Mouse (Mus musculus): Measurements from ENCODE around the gene Misp.

The Misp gene

DNA sequence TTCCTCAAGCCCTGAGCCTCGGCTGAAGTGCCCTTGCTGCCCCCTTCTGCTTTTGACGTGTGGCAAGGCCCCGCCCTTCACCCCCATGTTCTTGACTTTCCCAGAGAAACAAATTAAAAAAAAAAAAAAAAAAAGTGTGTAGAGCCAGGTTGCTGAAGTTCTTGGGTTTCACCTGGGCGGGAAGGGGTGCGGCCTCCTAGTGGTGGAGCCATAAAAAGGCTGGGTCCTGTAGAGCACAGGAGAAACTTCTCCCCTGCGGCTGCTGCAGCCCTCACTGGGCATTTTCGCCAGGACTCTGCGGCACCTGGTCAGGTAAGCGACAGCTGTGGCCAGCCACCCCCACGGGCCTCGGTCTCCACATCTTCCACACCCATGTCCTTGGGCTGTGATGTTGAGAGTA, at the start of gene Misp:
TSS of gene Misp (plus strand) at position 208 of the 400 bp plus-strand sequence.
- ATAC-seq (ENCODE audit: insufficient number of reproducible peaks, low FRiP score, low TSS enrichment) = no peak

- ATAC-seq (ENCODE audit: insufficient number of reproducible peaks, low FRiP score, low TSS enrichment) = no peak
Observed at GRCm38 (mm10) chr10:79772320-79772719, 48.5 kb upstream of the Misp start.

- no peak for ATAC-seq (ENCODE audit: insufficient number of reproducible peaks, low FRiP score, low TSS enrichment)
Observed at GRCm38 (mm10) chr10:79773208-79773607, 47.6 kb upstream of the Misp start.

GRCm38 (mm10) chr10:79774486-79775279, 46.1 kb upstream of the Misp start:
- ATAC-seq (ENCODE audit: insufficient number of reproducible peaks, low FRiP score, low TSS enrichment) = no peak

DNA sequence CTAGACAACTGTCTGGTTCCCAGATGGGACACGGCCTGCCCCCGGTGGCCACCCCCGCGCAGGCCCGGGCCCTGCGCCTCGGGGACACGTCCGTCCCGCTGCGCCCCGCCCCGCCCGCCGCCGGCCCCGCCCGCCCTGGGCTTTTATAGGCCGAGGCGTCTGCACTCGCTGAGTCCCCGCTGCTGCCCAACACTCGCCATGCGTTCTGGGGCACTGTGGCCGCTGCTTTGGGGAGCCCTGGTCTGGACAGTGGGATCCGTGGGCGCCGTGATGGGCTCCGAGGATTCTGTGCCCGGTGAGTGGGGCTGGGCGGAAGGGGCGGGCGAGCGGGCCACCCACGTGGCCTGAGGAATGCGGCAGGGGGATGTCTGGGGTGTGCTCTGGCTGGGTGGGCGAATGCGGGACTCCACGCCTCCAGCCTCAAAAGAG, 43.7 kb upstream of the Misp start, which contains the start of gene Fstl3:
TSS of gene Fstl3 (plus strand) at position 170 of the 429 bp plus-strand sequence.
- no peak for ATAC-seq (ENCODE audit: insufficient number of reproducible peaks, low FRiP score, low TSS enrichment)

- no peak for ATAC-seq (ENCODE audit: insufficient number of reproducible peaks, low FRiP score, low TSS enrichment)
Observed at GRCm38 (mm10) chr10:79778006-79778405, 42.8 kb upstream of the Misp start.

GRCm38 (mm10) chr10:79779193-79779592, 41.6 kb upstream of the Misp start:
- ATAC-seq (ENCODE audit: insufficient number of reproducible peaks, low FRiP score, low TSS enrichment) = no peak

DNA sequence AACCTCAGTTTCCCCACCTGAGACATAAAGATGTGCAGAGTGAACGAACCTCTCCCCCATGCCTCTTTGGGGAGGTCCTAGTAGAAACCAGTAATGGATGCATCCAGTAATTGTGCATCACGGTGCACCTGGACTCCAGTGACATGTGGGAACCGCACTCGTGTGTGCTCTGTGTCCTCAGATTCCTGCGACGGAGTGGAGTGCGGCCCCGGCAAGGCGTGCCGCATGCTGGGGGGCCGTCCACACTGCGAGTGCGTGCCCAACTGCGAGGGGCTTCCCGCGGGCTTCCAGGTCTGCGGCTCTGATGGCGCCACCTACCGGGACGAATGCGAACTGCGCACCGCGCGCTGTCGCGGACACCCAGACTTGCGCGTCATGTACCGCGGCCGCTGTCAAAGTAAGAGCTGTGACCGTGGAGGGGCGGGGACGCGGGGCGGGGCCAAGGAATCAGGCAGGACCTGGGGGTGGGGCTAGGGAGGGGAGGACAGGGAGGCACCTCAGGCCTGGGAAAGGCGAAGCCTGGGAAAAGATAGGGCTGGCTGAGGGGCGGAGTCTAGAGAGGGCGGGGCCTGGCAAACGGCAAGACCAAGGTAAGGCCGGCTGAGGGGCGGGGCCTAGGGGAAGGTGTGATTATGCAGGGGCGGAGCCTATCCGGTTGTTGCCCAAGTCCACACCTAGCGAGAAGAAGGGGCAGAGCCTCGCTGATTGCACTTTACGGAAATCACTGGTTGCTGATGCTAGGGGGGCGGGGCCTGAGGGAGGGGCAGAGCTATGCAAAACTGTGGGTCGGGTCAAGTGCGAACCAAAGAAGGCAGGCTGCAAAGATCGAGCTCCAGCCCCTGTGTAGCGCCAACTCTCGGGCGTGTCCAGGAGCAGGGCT, 40.8 kb upstream of the Misp start:
- ATAC-seq (ENCODE audit: insufficient number of reproducible peaks, low FRiP score, low TSS enrichment) = peak; percentile 77

DNA sequence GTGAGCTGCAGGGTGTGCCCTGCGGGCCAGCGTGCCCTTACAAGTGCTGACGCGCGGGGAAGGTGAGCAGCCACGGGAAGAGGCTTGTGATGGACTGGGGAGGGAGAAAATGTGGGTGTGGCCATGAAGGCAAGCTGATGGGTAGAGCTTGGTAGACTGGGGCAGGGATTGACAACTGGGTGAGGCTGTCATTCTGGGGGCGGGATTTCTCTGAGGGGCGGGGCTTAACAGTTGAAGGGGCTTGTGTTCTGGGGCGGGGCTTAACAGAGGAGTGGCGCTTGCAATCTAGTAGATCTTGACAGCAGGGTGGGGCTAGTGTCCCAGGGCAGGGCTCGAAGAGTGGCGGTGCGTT, 40.1 kb upstream of the Misp start:
- ATAC-seq (ENCODE audit: insufficient number of reproducible peaks, low FRiP score, low TSS enrichment) = no peak; the same call in 1 of the 2 replicates

DNA sequence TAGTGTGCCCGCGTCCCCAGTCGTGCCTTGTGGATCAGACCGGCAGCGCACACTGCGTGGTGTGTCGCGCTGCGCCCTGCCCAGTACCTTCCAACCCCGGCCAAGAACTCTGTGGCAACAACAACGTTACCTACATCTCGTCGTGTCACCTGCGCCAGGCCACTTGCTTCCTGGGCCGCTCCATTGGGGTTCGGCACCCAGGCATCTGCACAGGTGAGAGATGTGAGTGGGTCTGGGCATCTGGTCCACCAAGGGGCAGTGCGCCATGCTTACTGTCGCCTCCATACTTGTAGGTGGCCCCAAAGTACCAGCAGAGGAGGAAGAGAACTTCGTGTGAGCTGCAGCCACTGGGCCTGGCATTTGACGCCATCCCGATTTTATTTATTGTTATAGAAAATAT, 39.6 kb upstream of the Misp start:
- no peak for ATAC-seq (ENCODE audit: insufficient number of reproducible peaks, low FRiP score, low TSS enrichment)

DNA sequence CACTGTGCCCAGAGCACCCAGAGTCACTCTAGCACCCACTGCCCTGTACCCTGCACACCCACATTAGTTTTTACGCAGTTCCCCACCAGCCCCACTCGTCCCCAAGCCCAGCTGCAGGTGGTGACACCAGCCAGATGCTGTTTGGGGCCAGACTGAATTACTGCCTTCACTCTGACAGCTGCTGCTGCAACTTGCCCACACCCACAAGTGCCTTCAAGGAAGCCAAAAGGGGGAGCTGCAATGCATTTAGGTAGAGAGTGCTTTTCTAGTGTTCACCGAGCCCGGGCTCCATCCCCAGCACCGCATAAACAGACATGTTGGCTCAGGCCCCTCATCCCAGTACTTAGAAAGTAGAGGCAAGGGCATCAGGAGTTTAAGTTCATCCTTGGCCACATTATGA, 38.8 kb upstream of the Misp start:
- ATAC-seq (ENCODE audit: insufficient number of reproducible peaks, low FRiP score, low TSS enrichment) = no peak

DNA sequence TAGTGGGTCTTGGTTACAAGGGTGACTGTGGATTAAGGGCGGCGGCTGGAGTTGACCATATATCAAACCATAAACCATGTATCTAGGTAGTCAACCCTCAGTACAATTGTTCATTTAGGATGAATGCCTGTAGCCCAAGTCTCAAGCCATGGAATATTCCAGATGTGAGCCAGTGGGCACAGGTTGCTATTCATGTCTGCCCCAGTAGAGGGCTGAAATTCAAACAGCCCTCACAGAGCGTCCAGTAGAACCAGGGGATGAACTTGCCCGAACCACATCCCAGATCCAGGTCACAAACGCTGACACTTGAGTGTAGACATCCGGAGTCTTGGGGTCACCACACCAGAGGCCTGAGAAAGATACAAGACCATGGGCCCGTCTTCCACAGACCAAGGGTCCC, 37.7 kb upstream of the Misp start:
- ATAC-seq (ENCODE audit: insufficient number of reproducible peaks, low FRiP score, low TSS enrichment) = no peak

DNA sequence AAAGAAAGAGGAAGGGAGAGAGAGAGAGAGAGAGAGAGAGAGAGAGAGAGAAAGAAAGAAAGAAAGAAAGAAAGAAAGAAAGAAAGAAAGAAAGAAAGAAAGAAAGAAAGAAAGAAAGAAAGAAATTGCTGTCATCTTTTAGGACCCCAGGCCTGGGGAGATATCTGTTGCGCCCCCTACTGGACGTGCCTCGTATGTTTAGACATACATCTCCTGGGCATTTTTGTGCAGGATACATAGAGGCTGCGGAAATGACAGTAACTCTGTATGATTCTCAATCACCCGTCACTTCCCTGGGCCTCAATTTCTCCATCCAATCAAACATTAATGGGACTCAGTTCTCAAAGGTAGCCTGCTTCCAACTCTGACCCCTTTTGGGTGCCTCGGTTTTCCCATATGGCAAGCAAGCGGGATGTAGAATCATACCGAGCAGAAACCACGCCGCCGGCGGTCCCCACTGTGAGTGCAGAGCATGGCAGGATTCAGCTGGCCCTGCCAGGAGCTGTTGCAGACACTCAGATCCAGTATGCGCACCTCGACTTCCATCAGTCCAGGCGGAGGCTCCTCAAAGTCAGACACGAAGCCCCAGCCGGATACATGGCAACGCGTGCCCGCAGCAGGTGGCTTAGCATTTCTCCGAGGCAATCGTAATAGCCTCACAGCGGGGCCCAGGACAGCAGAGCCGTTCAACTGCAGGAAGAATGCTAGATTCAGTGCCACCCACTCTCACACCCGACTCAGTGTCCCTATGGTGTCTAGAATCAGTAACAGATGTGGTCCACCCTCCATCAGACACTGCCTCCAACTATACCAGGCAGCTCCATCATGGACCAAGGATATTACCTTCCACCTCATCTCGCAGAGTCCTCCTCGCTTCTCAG, 36.6 kb upstream of the Misp start:
- ATAC-seq (ENCODE audit: insufficient number of reproducible peaks, low FRiP score, low TSS enrichment) = no peak

- ATAC-seq (ENCODE audit: insufficient number of reproducible peaks, low FRiP score, low TSS enrichment) = no peak
Observed at GRCm38 (mm10) chr10:79788386-79789158, 32.2 kb upstream of the Misp start.

GRCm38 (mm10) chr10:79789581-79789980, 31.2 kb upstream of the Misp start:
- no peak for ATAC-seq (ENCODE audit: insufficient number of reproducible peaks, low FRiP score, low TSS enrichment)

GRCm38 (mm10) chr10:79790861-79791260, 29.9 kb upstream of the Misp start, which contains the start of gene Prss57:
Prss57 (minus strand) TSS chr10:79790961.
- no peak for ATAC-seq (ENCODE audit: insufficient number of reproducible peaks, low FRiP score, low TSS enrichment)

DNA sequence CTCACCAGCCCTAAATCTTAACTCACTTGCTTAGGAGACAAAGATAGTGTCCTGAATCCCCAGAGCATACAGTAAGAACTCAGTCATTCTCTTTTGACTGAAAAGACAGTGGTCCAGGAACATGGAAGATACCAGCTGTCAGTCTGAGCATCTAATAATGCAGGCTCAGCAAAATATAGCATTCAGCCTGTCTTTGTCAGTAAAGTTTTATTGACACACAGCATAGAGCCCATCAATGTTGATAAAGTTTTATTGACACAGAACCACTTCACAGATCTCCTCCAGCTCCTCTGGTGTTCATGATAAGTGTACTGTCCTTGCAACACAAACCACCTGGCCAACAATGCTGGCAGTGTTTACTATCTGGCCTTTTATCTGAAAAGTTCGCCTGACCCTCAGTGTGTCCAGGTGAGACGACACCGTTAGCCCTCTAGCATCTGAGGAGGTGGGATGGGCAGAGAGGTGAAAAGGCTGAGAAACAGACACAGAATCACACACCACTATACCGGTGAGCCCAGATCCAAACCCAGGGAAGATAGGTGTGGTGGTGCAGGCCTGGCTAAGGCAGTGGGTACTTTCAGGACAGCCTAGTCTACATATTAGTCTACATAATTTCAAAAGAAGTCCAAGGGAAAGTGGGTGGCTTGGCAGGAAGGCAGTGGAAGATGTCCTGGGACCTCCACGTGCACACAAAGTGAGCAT, 28.3 kb upstream of the Misp start:
- no peak for ATAC-seq (ENCODE audit: insufficient number of reproducible peaks, low FRiP score, low TSS enrichment)

GRCm38 (mm10) chr10:79793051-79793737, 27.6 kb upstream of the Misp start, which contains the start of gene Palm:
Palm (plus strand) TSS chr10:79793572.
- peak; percentile 41; the same call in 1 of the 2 replicates for ATAC-seq (ENCODE audit: insufficient number of reproducible peaks, low FRiP score, low TSS enrichment)
